Mouse (Mus musculus) erythroblast, embryonic 14.5 days (primary cell): ENCODE data around the gene Aox3.

ENCODE experiments used
- GATA1 ChIP-seq: IDR thresholded peaks from 2 replicates; pipeline ENCODE4 v1.6.1; 2012; ENCODE audit warnings: low read length, inconsistent platforms, mixed read lengths
- TAL1 ChIP-seq: IDR thresholded peaks from 3 replicates; pipeline ENCODE4 v1.6.1; 2012; ENCODE audit warnings: low read length, inconsistent platforms, mixed read lengths

DNA sequence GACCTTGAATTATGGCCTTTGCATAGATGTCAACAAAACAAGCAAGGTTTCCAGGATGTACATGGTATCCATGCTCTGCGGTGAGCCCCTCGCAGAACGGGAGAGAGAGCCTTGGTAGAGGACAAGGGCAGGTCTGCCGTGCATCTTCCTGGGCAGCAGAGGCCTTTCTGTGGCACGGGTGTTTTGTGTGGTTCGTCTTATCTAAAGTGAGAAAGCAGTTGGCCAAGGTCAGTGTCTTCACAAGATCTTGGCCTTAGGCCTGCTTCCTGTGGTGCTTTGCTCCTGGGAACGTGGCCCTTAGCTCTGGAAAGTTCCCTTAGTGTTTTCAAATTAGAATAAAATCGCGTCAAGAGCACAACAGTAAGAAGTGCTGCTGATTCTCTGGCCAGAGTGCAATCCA lies 41.9 kb upstream of the Aox3 start:
- TF ChIP-seq GATA1: no peak
- no peak for TF ChIP-seq TAL1
